Comparison of ENCODE assay signal across 19 mouse cellular contexts in the genomic region with DNA sequence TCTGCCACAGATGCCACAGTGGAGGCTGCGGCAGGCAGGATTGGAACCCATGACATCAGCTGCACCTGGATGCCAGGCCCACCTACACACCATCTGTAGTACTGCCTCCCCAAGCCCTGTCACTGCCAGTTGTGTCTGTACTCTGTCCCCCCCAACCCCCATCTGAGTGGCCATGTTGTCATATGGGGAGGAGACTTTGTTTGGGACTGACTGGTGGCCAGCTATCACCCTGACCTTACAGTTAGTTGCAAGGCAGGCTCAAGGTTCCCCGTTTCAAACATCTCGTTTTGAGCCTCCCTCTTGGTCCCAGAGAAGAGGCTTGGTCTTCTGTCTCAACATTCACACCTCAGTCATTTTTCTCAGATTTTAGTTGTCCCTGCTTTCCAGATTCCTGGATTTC. TPM values are rescaled to one million over a fixed set of nuclear protein-coding genes. Genes with fewer than 3 reads are reported as not detected.
"Had no signal": no experiment of that assay in that cellular context is flagged by ENCODE, and none has a peak within 500 bp of the region (broad histone marks: within the 10 kb centered on the region; RNA-seq: fewer than 3 reads in every experiment).

No protein-coding gene starts in this region.

- ATAC-seq: liver, postnatal 0 days; lung, postnatal 0 days; midbrain, embryonic 15.5 days had no signal

- H3K4me1 ChIP-seq: lung, embryonic 15.5 days; midbrain, embryonic 12.5 days; midbrain, embryonic 15.5 days; neural tube, embryonic 12.5 days; stomach, embryonic 15.5 days had no signal

- H3K27me3 ChIP-seq: lung, embryonic 15.5 days; midbrain, embryonic 12.5 days; midbrain, embryonic 15.5 days; neural tube, embryonic 12.5 days; stomach, embryonic 15.5 days had no signal

- H3K4me3 ChIP-seq: lung, embryonic 15.5 days; megakaryocyte, embryonic 14.5 days; midbrain, embryonic 12.5 days; midbrain, embryonic 15.5 days; neural tube, embryonic 12.5 days; stomach, embryonic 15.5 days had no signal

- H3K36me3 ChIP-seq: lung, embryonic 15.5 days; midbrain, embryonic 12.5 days; midbrain, embryonic 15.5 days; neural tube, embryonic 12.5 days had no signal

- H3K9me3 ChIP-seq: lung, embryonic 15.5 days; midbrain, embryonic 12.5 days; midbrain, embryonic 15.5 days; neural tube, embryonic 12.5 days; stomach, embryonic 15.5 days had no signal

- H3K9ac ChIP-seq: liver, postnatal 0 days; lung, embryonic 15.5 days; midbrain, embryonic 12.5 days; midbrain, embryonic 15.5 days; neural tube, embryonic 12.5 days; stomach, embryonic 15.5 days had no signal

- H3K27ac ChIP-seq: lung, embryonic 15.5 days; macrophage; midbrain, embryonic 12.5 days; midbrain, embryonic 15.5 days; neural tube, embryonic 12.5 days; stomach, embryonic 15.5 days; stomach, postnatal 0 days had no signal

- H3K4me2 ChIP-seq: lung, embryonic 15.5 days; midbrain, embryonic 12.5 days; midbrain, embryonic 15.5 days; neural tube, embryonic 12.5 days; stomach, embryonic 15.5 days had no signal

- DNase-seq: liver, postnatal 0 days; lung, adult 2 months; lung, postnatal 14 days; lung, postnatal 36 days; right cerebral cortex, postnatal 14 days; thymus, adult 2 months; thymus, postnatal 25 days; thymus, postnatal 4 days had no signal

RNA-seq across cellular contexts. Expression of gene AC170998.1, which starts 53.9 kb away (rescaled TPM):
- total RNA-seq: monocyte, adult 5-6 weeks had no signal
- polyA plus RNA-seq: testis, adult 2 months had no signal
